Mouse (Mus musculus): ENCODE measurements around the gene Orc6. TPM values are rescaled to one million over a fixed set of nuclear protein-coding genes. Genes with fewer than 3 reads are reported as not detected.

Gene Orc6
- total RNA-seq, 2 experiments from 2014 or later: 38.2 to 47.6 TPM

Other genes starting within 250 kb of the Orc6 start
- 5.4 TPM in 1 of 2 replicates, not detected in the other for gene Fbxw9, start 239.6 kb upstream of the Orc6 start, total RNA-seq (2015; ENCODE audit: low replicate concordance)
- gene Fbxw9, start 239.6 kb upstream of the Orc6 start, total RNA-seq (2017; ENCODE audit: low replicate concordance): 0.43 and 4.3 TPM in 2 replicates
- not detected in 2 replicates for gene Gm5741, start 231.7 kb upstream of the Orc6 start, total RNA-seq (2015; ENCODE audit: low replicate concordance)
- not detected in 2 replicates for gene Gm5741, start 231.7 kb upstream of the Orc6 start, total RNA-seq (2017; ENCODE audit: low replicate concordance)
- 12.3 and 16.1 TPM in 2 replicates for gene Dhps, start 227.9 kb upstream of the Orc6 start, total RNA-seq (2015; ENCODE audit: low replicate concordance)
- gene Dhps, start 227.9 kb upstream of the Orc6 start, total RNA-seq (2017; ENCODE audit: low replicate concordance): 3.2 and 12.1 TPM in 2 replicates
- 26.1 and 31.3 TPM in 2 replicates for gene Wdr83os, start 218.9 kb upstream of the Orc6 start, total RNA-seq (2015; ENCODE audit: low replicate concordance)
- gene Wdr83os, start 218.9 kb upstream of the Orc6 start, total RNA-seq (2017; ENCODE audit: low replicate concordance): 4.3 and 11.3 TPM in 2 replicates
- 1.7 and 16.9 TPM in 2 replicates for gene Wdr83, start 218.3 kb upstream of the Orc6 start, total RNA-seq (2015; ENCODE audit: low replicate concordance)
- gene Wdr83, start 218.3 kb upstream of the Orc6 start, total RNA-seq (2017; ENCODE audit: low replicate concordance): 4.9 and 6.3 TPM in 2 replicates
- gene Man2b1, start 216.4 kb upstream of the Orc6 start, total RNA-seq (2015; ENCODE audit: low replicate concordance): 27.5 and 32.8 TPM in 2 replicates
- 17.8 and 18.6 TPM in 2 replicates for gene Man2b1, start 216.4 kb upstream of the Orc6 start, total RNA-seq (2017; ENCODE audit: low replicate concordance)
- gene Zfp791, start 176.5 kb upstream of the Orc6 start, total RNA-seq (2015; ENCODE audit: low replicate concordance): not detected in 2 replicates
- not detected in 2 replicates for gene Zfp791, start 176.5 kb upstream of the Orc6 start, total RNA-seq (2017; ENCODE audit: low replicate concordance)
- not detected in 2 replicates for gene Cks1brt, start 147.7 kb upstream of the Orc6 start, total RNA-seq (2015; ENCODE audit: low replicate concordance)
- gene Cks1brt, start 147.7 kb upstream of the Orc6 start, total RNA-seq (2017; ENCODE audit: low replicate concordance): not detected in 2 replicates
- not detected in 2 replicates for gene Olfr371, start 73.6 kb upstream of the Orc6 start, total RNA-seq (2015; ENCODE audit: low replicate concordance)
- not detected in 2 replicates for gene Olfr371, start 73.6 kb upstream of the Orc6 start, total RNA-seq (2017; ENCODE audit: low replicate concordance)
- gene Vps35, start 170 bp downstream of the Orc6 start, total RNA-seq (2015; ENCODE audit: low replicate concordance): 54.8 and 68.4 TPM in 2 replicates
- gene Vps35, start 170 bp downstream of the Orc6 start, total RNA-seq (2017; ENCODE audit: low replicate concordance): 50.0 and 53.9 TPM in 2 replicates
- gene Mylk3, start 86.7 kb downstream of the Orc6 start, total RNA-seq (2015; ENCODE audit: low replicate concordance): 48.0 and 94.9 TPM in 2 replicates
- gene Mylk3, start 86.7 kb downstream of the Orc6 start, total RNA-seq (2017; ENCODE audit: low replicate concordance): 229 and 257 TPM in 2 replicates
- gene 4921524J17Rik, start 133.2 kb downstream of the Orc6 start, total RNA-seq (2015; ENCODE audit: low replicate concordance): 9.4 and 22.5 TPM in 2 replicates
- 8.3 and 15.9 TPM in 2 replicates for gene 4921524J17Rik, start 133.2 kb downstream of the Orc6 start, total RNA-seq (2017; ENCODE audit: low replicate concordance)
- 0.84 TPM in 1 of 2 replicates, not detected in the other for gene Gpt2, start 192.9 kb downstream of the Orc6 start, total RNA-seq (2015; ENCODE audit: low replicate concordance)
- not detected in 2 replicates for gene Gpt2, start 192.9 kb downstream of the Orc6 start, total RNA-seq (2017; ENCODE audit: low replicate concordance)

Measured in erythroblast, adult 5-6 weeks (primary cell).